Mouse (Mus musculus) monocyte, adult 5-6 weeks (primary cell): ENCODE results near the gene Defb23. TPM values are rescaled to one million over a fixed set of nuclear protein-coding genes. Genes with fewer than 3 reads are reported as not detected.
A peak's percentile ranks its signal among the peaks of the same experiment; 100 is the strongest.
"Not testable (repeated sequence)": the region's sequence is repeated elsewhere in the genome, so short reads cannot be mapped to it uniquely, and the experiment has no call there.

ENCODE experiments used
- ATAC-seq: fragments of 153-309, 156-312 bp; replicated peaks from 2 replicates; pipeline ENCODE4 v1.8.0; 2017; ENCODE audit warnings: mild to moderate bottlenecking; ENCODE audit not compliant: low TSS enrichment, insufficient number of reproducible peaks, severe bottlenecking, poor library complexity, low FRiP score
- total RNA-seq: library from RNA; stranded (forward); fragments of 200-1000, 200-491, 200-594 nt; gene quantifications from 3 replicates; pipeline ENCODE4 v1.2.3, GENCODE M21; 2017

The Defb23 gene
- total RNA-seq, 1 experiment from 2014 or later = not detected

DNA sequence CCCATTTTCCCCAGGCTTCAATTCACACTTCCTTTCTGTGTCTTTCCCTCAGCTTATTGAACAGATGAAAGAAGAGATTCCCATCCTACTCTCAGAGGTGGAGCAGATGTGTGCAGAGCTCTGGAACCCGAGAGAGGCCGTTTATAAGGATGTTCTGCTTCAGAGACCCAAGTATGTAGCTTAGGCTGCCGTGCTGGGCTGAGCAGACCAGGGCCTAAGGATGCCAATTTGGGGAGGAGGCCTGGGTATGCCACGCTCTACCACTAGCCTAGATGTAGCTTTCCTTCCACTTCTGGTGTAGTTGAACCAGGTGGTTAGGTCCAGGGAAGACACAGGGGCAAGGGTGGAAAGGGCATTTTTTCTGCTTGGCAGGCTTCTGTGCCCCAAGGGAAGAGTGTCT is 22.1 kb downstream of the Defb23 start:
- no peak for ATAC-seq

DNA sequence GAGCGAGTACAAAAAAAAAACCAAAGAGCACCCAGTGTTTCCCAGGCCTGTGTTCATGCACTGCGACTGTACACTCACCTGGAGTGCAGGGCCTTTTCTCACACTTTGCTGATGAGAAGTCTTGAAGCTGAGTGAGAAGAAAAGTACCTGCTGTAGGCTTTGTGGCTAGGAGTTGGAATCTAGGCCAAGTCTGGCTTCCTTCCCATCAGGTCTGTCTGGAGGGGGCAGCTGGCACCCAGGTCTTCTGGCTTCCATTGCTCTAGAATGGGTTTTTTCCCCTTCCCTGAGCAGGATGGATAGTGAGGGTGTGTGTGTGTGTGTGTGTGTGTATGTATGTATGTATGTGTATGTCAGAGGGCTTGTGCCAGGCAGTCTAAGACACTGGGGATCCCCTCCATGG is 24.6 kb downstream of the Defb23 start:
- no peak for ATAC-seq

DNA sequence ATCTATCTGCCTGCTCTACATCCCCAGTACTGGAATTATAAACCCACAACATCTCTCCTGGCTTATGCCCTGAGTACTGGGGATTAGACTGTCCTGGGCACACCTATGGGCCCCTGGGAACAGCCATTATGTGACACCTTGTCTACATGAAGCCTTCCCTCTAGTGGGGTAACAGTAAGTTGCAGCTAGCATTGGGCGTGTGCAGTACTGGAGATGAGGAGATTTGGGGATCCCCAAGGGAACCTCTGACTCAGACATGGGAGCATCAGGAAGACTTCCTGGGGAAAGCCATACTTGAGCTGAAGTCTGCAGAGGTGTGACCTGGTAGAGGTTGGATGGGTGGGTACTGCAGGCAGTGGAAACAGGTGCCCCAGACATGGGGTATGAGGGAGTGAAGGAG is 25.5 kb downstream of the Defb23 start:
- no peak for ATAC-seq

GRCm38 (mm10) chr2:152436983-152437860 is 27.2 kb downstream of the Defb23 start:
- peak; percentile 73 for ATAC-seq

- no peak for ATAC-seq
These were observed 28.0 kb downstream of the Defb23 start for GRCm38 (mm10) chr2:152436405-152436901.

DNA sequence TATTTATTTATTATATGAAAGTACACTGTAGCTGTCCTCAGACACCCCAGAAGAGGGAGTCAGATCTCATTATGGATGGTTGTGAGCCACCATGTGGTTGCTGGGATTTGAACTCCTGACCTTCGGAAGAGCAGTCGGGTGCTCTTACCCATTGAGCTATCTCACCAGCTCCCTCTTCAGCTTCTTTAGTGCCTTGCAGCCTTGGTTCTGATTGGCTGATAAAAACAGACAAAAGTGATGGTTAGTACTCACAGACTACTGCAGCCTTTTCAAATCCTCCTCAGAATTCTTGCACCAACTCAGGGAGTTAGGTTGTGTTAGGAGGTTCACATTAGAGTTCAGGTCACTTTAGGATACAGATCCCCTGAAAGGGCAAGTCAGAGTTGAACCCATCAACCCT is 35.9 kb downstream of the Defb23 start:
- not testable (repeated sequence) for ATAC-seq

GRCm38 (mm10) chr2:152427493-152427892 is 36.9 kb downstream of the Defb23 start:
- ATAC-seq = no peak

DNA sequence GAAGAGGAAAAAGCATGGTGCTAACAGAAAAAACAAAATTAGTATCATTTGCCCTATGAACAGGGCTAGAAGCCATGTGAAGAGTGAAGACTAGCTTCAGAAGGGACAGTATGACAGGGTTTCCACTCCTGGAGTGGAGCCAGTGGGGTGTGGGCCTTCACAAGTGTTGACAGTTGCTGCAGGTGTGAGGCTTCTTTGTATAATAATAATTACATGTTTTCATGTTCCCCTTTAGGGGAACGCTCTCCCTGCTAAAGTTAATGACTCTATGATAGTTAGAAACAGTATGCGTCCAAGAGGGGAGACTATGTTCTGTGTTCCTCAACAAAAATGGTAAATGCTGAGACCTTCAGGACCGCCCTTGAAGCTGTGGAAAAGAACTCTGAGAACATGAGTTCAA is 48.6 kb downstream of the Defb23 start:
- no peak for ATAC-seq

DNA sequence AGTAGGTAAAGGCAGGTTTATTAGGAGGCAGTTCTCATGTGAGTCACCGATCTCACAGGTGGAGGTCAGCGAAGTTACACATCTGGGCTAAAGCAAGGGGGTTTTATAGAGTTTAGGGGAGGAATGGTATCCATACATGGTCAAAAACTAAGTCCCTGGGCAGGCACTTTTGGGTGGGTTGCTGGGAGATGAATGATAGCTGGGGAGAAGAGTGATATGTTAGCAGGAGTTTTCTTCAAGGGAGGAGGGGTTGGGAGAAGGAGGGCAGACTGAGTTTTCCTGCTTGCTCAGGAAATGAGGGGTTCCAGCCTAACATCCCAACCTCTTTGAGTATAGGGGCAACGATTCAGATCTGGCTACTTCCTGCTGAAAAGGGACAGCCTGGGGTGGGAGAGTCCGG is 49.1 kb downstream of the Defb23 start, which contains the start of gene 6820408C15Rik:
TSS of gene 6820408C15Rik (plus strand) at position 301 of the 400 bp plus-strand sequence.
- no peak for ATAC-seq

- ATAC-seq = peak; percentile 34; the same call in 1 of the 2 replicates
These were observed 49.7 kb downstream of the Defb23 start, which contains the start of gene Zcchc3 for GRCm38 (mm10) chr2:152414591-152415165. TSS of gene Zcchc3 (minus strand) at chr2:152415027.

DNA sequence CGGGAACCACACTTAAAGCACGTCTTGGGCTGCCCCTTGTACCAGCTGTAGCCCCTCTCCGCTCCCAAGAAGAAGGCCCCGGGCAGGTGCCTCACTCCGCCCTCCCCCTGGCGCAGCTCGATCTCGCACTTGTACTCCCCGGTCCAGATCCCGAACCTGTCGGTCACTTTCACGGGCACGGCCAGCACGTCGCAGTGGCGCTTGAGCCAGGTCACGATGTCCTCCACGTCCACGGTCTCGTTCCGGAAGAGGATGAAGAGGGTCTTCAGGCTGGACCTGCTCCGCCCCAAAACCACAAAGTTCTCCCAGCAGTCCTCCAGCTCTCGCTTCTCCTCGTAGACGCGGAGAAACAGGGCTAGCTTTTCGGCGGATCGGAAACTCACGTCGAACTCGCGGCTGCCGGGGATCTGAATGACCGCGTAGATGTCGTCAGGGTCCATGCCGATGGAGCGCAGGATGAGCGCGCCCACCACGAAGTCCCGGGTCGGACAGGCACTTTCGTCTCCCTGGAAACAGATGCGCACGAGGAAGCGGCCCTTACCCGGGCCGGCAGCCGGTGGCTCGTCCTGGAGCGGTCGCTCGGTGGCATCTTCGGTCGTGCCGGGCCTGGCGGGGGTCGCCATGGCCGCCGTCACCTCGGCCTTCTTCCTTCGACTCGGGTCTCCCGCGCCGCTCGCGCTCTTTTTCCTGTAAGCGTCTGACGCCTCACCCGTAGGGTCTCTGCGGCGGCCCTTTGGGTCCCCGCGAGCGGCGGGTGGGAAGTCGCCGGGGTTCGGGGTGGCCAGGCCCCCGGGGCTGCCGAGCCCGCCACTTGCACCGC is 50.4 kb downstream of the Defb23 start:
- 0 out of 2 replicates have a peak, but pooled peaks have one; percentile 23 for ATAC-seq

DNA sequence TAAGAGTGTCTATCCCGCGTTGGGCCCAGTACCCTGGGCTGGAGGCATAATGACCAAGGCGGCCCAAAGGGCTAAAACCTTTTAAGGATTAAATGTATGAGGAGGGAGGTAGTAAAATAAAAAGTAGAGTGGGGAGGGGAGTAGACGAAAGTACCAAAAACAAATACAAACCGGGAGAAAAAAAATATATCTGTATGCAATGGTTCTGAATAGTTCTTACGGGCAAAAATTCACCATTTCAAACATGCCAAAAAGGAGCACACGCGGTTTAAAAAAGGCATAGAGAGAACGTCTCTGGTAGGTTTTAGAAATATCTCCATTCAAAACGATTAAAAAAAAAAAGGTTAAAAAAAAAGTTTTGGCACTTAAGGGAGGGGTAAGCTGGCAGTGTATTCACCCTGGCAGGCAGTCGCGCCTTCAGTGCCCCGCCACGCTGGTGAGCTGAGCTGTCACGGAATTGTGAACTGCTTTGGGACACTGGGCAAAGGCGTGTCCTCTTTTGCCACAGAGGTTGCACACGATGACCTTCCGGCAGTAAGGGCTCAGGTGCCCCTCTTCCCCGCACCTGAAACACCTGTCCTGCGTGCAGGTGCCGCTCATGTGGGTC is 51.2 kb downstream of the Defb23 start:
- ATAC-seq = peak; percentile 24; the same call in 1 of the 2 replicates

GRCm38 (mm10) chr2:152412526-152413157 is 51.8 kb downstream of the Defb23 start:
- no peak for ATAC-seq

DNA sequence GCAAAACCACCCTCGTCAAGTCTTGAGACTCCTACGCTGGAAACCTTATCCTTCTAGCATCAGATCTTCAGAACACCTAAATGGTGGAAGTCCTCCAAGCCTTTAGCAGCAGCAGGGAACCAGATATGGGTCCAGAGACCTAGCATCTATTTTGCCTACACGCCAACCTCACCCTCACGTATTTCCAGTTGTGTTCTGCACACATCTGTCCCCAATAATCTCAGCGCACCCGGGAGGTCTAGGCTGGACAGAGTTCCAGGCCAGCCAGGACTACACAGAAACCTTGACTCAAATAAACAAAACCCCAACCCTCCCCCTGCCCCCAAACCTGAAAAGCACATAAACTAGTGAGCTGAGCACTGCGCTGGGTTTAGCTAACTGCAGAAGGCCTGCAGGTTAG is 52.9 kb downstream of the Defb23 start:
- ATAC-seq = no peak

DNA sequence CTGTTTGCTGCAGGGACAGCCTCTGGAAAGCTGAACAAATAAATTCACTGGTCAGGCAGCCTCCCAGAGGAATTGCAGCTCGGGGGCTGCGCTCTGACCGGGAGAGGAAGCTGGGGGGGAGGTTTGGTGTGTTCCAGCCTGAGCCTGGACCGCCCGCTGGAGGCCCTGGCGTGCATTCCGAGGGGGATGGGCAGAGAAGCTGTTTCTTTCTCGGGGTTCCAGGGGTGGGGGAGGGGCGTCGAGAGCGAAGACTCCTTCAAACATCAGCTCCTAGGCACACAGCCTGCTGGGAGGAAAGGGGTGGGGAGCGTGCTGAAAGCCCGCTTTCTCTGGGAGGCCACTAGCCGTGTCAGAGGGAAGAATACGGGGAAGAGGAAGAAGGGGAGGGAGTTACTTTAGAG is 53.4 kb downstream of the Defb23 start:
- no peak for ATAC-seq

- ATAC-seq = no peak
These were observed 54.6 kb downstream of the Defb23 start for GRCm38 (mm10) chr2:152409781-152410180.
